16 mouse cellular contexts compared by ENCODE assay signal in the genomic region with DNA sequence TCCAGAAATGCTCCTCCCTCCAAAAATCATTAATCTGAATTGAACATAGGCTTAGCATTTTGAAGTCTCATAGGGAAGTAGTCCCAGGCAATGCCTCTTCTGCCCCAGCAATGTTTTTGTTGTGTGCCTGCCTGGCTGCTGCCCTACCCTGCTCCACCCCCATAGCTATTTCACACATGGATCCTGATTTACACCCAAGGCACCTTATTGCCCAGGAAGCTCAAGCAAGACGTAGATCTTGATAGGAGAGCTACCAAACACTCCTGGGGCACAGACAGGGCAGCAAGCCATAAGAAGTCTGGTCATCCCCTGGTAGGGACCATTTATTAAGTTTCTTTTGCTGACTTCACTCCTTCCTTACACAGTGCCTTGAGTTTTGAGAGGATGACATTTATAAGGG.
DNase-seq lines count a peak whose midpoint lies in the region; ATAC-seq and TF ChIP-seq lines count a peak whose summit lies in the region.
"Had no signal": no experiment of that assay in that cellular context is flagged by ENCODE, and none has a peak within 500 bp of the region (broad histone marks: within the 10 kb centered on the region; RNA-seq: fewer than 3 reads in every experiment).

No protein-coding gene starts in this region.

- H3K9ac ChIP-seq in heart, embryonic 11.5 days (ENCODE audit: low read depth, low read length), result no peak overlapping the region
- no peak overlapping the region for H3K9ac ChIP-seq in liver, postnatal 0 days (replicated peaks)
- no peak overlapping the region for H3K9ac ChIP-seq in neural tube, embryonic 15.5 days (replicated peaks)
- no peak overlapping the region for H3K9ac ChIP-seq in stomach, postnatal 0 days (ENCODE audit: low read length)
- H3K9ac ChIP-seq: forebrain, embryonic 15.5 days; limb, embryonic 12.5 days had no signal

- peak overlapping the region; percentile 1; the same call in 1 of the 2 replicates for H3K27ac ChIP-seq in heart, embryonic 10.5 days
- no peak overlapping the region for H3K27ac ChIP-seq in heart, embryonic 11.5 days (ENCODE audit: low read depth, low read length)
- no peak overlapping the region for H3K27ac ChIP-seq in liver, postnatal 0 days (ENCODE audit: low read depth)
- H3K27ac ChIP-seq in neural tube, embryonic 15.5 days (replicated peaks), result 0 out of 2 replicates have a peak overlapping the region, but pooled peaks have one; percentile 13
- H3K27ac ChIP-seq in stomach, postnatal 0 days (replicated peaks), result no peak overlapping the region
- H3K27ac ChIP-seq: forebrain, embryonic 15.5 days; limb, embryonic 12.5 days; midbrain, embryonic 10.5 days had no signal

- 31% methylated on average over 1 of the region's 1 CpGs for WGBS in heart, embryonic 10.5 days
- WGBS in heart, embryonic 11.5 days (ENCODE audit: insufficient replicate concordance), result 24% methylated on average over 1 of the region's 1 CpGs
- 56% methylated on average over 1 of the region's 1 CpGs for WGBS in liver, postnatal 0 days (ENCODE audit: insufficient replicate concordance)
- 22% methylated on average over 1 of the region's 1 CpGs for WGBS in neural tube, embryonic 15.5 days
- 33% methylated on average over 1 of the region's 1 CpGs for WGBS in stomach, postnatal 0 days

- TF ChIP-seq EP300 in liver, postnatal 0 days (IDR thresholded peaks at IDR 0.05; ENCODE audit: low read depth), result no peak
- TF ChIP-seq EP300 in stomach, postnatal 0 days (optimal IDR thresholded peaks at IDR 0.05), result no peak

- no peaks in the 10 kb centered on the region for H3K27me3 ChIP-seq in heart, embryonic 10.5 days (ENCODE audit: insufficient read depth, poor library complexity, severe bottlenecking)
- no peaks in the 10 kb centered on the region for H3K27me3 ChIP-seq in heart, embryonic 11.5 days (ENCODE audit: control insufficient read depth, insufficient read depth, low read length)
- H3K27me3 ChIP-seq in liver, postnatal 0 days (ENCODE audit: insufficient read depth, low read length), result no peaks in the 10 kb centered on the region
- no peaks in the 10 kb centered on the region for H3K27me3 ChIP-seq in neural tube, embryonic 15.5 days (replicated peaks)
- H3K27me3 ChIP-seq in stomach, postnatal 0 days (ENCODE audit: control insufficient read depth, insufficient read depth, low read length), result no peaks in the 10 kb centered on the region
- H3K27me3 ChIP-seq: forebrain, embryonic 15.5 days; limb, embryonic 12.5 days had no signal

- no peak overlapping the region for H3K4me2 ChIP-seq in heart, embryonic 11.5 days
- H3K4me2 ChIP-seq in liver, postnatal 0 days (ENCODE audit: low read depth, low read length), result no peak overlapping the region
- H3K4me2 ChIP-seq in neural tube, embryonic 15.5 days, result no peak overlapping the region
- H3K4me2 ChIP-seq in stomach, postnatal 0 days (replicated peaks; ENCODE audit: low read depth), result no peak overlapping the region
- H3K4me2 ChIP-seq: forebrain, embryonic 15.5 days; limb, embryonic 12.5 days had no signal

- H3K36me3 ChIP-seq in heart, embryonic 10.5 days, result peaks cover 8% of the 10 kb centered on the region; the same call in 1 of the 2 replicates
- no peaks in the 10 kb centered on the region for H3K36me3 ChIP-seq in heart, embryonic 11.5 days (ENCODE audit: control insufficient read depth, insufficient read depth, low read length)
- peaks cover 25% of the 10 kb centered on the region for H3K36me3 ChIP-seq in liver, postnatal 0 days (replicated peaks; ENCODE audit: insufficient read depth, low read length)
- no peaks in the 10 kb centered on the region for H3K36me3 ChIP-seq in neural tube, embryonic 15.5 days
- no peaks in the 10 kb centered on the region for H3K36me3 ChIP-seq in stomach, postnatal 0 days (ENCODE audit: control insufficient read depth, insufficient read depth, low read length)
- H3K36me3 ChIP-seq: forebrain, embryonic 15.5 days had no signal

- H3K4me3 ChIP-seq in heart, embryonic 10.5 days, result no peak overlapping the region
- no peak overlapping the region for H3K4me3 ChIP-seq in heart, embryonic 11.5 days (ENCODE audit: low read depth, low read length)
- H3K4me3 ChIP-seq in liver, postnatal 0 days (ENCODE audit: low read depth, low read length), result no peak overlapping the region
- no peak overlapping the region for H3K4me3 ChIP-seq in neural tube, embryonic 15.5 days (replicated peaks)
- H3K4me3 ChIP-seq in stomach, postnatal 0 days (ENCODE audit: low read depth, low read length), result no peak overlapping the region
- H3K4me3 ChIP-seq: erythroblast, embryonic 14.5 days; forebrain, embryonic 15.5 days; limb, embryonic 12.5 days; midbrain, embryonic 10.5 days had no signal

- peaks cover 32% of the 10 kb centered on the region for H3K4me1 ChIP-seq in heart, embryonic 10.5 days
- H3K4me1 ChIP-seq in heart, embryonic 11.5 days (ENCODE audit: control insufficient read depth, insufficient read depth, low read length), result peaks cover 10% of the 10 kb centered on the region
- peaks cover 12% of the 10 kb centered on the region; the same call in 1 of the 2 replicates for H3K4me1 ChIP-seq in liver, postnatal 0 days (ENCODE audit: insufficient read depth)
- peaks cover 21% of the 10 kb centered on the region for H3K4me1 ChIP-seq in neural tube, embryonic 15.5 days
- no peaks in the 10 kb centered on the region for H3K4me1 ChIP-seq in stomach, postnatal 0 days (replicated peaks; ENCODE audit: control insufficient read depth, insufficient read depth)
- H3K4me1 ChIP-seq: limb, embryonic 12.5 days; midbrain, embryonic 10.5 days had no signal

- H3K9me3 ChIP-seq in heart, embryonic 10.5 days, result no peaks in the 10 kb centered on the region
- no peaks in the 10 kb centered on the region for H3K9me3 ChIP-seq in heart, embryonic 11.5 days (replicated peaks; ENCODE audit: control insufficient read depth, low read length)
- no peaks in the 10 kb centered on the region for H3K9me3 ChIP-seq in liver, postnatal 0 days (ENCODE audit: low read length)
- no peaks in the 10 kb centered on the region for H3K9me3 ChIP-seq in neural tube, embryonic 15.5 days (replicated peaks)
- no peaks in the 10 kb centered on the region for H3K9me3 ChIP-seq in stomach, postnatal 0 days (ENCODE audit: control insufficient read depth, low read length)
- H3K9me3 ChIP-seq: forebrain, embryonic 15.5 days; limb, embryonic 12.5 days; midbrain, embryonic 10.5 days had no signal

- ATAC-seq in heart, embryonic 11.5 days (replicated peaks; ENCODE audit: insufficient number of reproducible peaks, low FRiP score, low TSS enrichment), result no peak
- ATAC-seq in liver, postnatal 0 days, result no peak
- no peak for ATAC-seq in neural tube, embryonic 15.5 days (ENCODE audit: low FRiP score)
- ATAC-seq in stomach, postnatal 0 days (ENCODE audit: low FRiP score, low TSS enrichment), result peak; percentile 69; the same call in 1 of the 2 replicates
- ATAC-seq: forebrain, embryonic 15.5 days had no signal

- DNase-seq in heart, embryonic 10.5 days (ENCODE audit: low spot score), result peak; percentile 11
- peak; percentile 26 for DNase-seq in liver
- no peak for DNase-seq in liver, postnatal 0 days
- no peak for DNase-seq in neural tube, embryonic 10.5 days (ENCODE audit: extremely low spot score, low spot score)
- DNase-seq in stomach, postnatal 0 days (ENCODE audit: low spot score), result peak; percentile 49
- DNase-seq in thymus, postnatal 10 days (ENCODE audit: low spot score in 2 of 2), result no peak
- DNase-seq: adrenal gland, postnatal 10 days; cerebellum, adult 11 months; lung, postnatal 14 days; thymus, postnatal 14 days had no signal

- TF ChIP-seq CTCF in liver, postnatal 0 days (IDR thresholded peaks at IDR 0.05; ENCODE audit: low read depth), result no peak
- no peak for TF ChIP-seq CTCF in stomach, postnatal 0 days (IDR thresholded peaks at IDR 0.05; ENCODE audit: low read depth)

Comparison
In these comparisons a context has a peak if more than half of its experiments do, and no peak if none do; other contexts are left out.
1. DNase-seq: peak in heart, embryonic 10.5 days (single experiment), liver (single experiment) and stomach, postnatal 0 days (single experiment); none in liver, postnatal 0 days (single experiment), neural tube, embryonic 10.5 days (single experiment) and thymus, postnatal 10 days (0 of 2).
2. H3K27ac ChIP-seq: peak in heart, embryonic 10.5 days (single experiment) and neural tube, embryonic 15.5 days (single experiment); none in heart, embryonic 11.5 days (single experiment), liver, postnatal 0 days (single experiment) and stomach, postnatal 0 days (single experiment).